Mouse (Mus musculus) brain, adult 2 months (tissue): Measurements from ENCODE around the gene Ralgapa1.
"Not testable (repeated sequence)": the region's sequence is repeated elsewhere in the genome, so short reads cannot be mapped to it uniquely, and the experiment has no call there.

Source experiments
- DNase-seq: peaks from one replicate; pipeline ENCODE4 v3.0.0; 2011; ENCODE audit warnings: low read depth, low spot score

Gene Ralgapa1

GRCm38 (mm10) chr12:55598887-55599561 lies 221.9 kb downstream of the Ralgapa1 start, which contains the start of gene Insm2:
Gene Insm2 (plus strand): TSS chr12:55599427.
- no peak for DNase-seq

- no peak for DNase-seq
Observed at GRCm38 (mm10) chr12:55598537-55598886, 222.5 kb downstream of the Ralgapa1 start.

GRCm38 (mm10) chr12:55586936-55587335 lies 234.0 kb downstream of the Ralgapa1 start:
- not testable (repeated sequence) for DNase-seq

- DNase-seq = no peak
Observed at GRCm38 (mm10) chr12:55573794-55574193, 247.2 kb downstream of the Ralgapa1 start.

GRCm38 (mm10) chr12:55573089-55573488 lies 247.9 kb downstream of the Ralgapa1 start:
- DNase-seq = no peak

- DNase-seq = peak; percentile 15
Observed at GRCm38 (mm10) chr12:55571661-55572060, 249.3 kb downstream of the Ralgapa1 start.

GRCm38 (mm10) chr12:55571181-55571580 lies 249.8 kb downstream of the Ralgapa1 start:
- DNase-seq = no peak

GRCm38 (mm10) chr12:55570646-55571045 lies 250.3 kb downstream of the Ralgapa1 start:
- no peak for DNase-seq

GRCm38 (mm10) chr12:55569676-55570075 lies 251.3 kb downstream of the Ralgapa1 start:
- DNase-seq = no peak

- DNase-seq = no peak
Observed at GRCm38 (mm10) chr12:55568466-55568865, 252.5 kb downstream of the Ralgapa1 start.

GRCm38 (mm10) chr12:55566837-55567236 lies 254.1 kb downstream of the Ralgapa1 start:
- no peak for DNase-seq

GRCm38 (mm10) chr12:55565867-55566266 lies 255.1 kb downstream of the Ralgapa1 start:
- no peak for DNase-seq

GRCm38 (mm10) chr12:55565206-55565605 lies 255.8 kb downstream of the Ralgapa1 start, which contains the start of gene Aldoart2:
Gene Aldoart2 (plus strand): TSS chr12:55565239.
- DNase-seq = no peak

GRCm38 (mm10) chr12:55564187-55564963 lies 256.6 kb downstream of the Ralgapa1 start:
- DNase-seq = no peak

- peak; percentile 61 for DNase-seq
Observed at GRCm38 (mm10) chr12:55563742-55564141, 257.2 kb downstream of the Ralgapa1 start.

GRCm38 (mm10) chr12:55560025-55560690 lies 260.8 kb downstream of the Ralgapa1 start:
- DNase-seq = no peak

- no peak for DNase-seq
Observed at GRCm38 (mm10) chr12:55559184-55559855, 261.6 kb downstream of the Ralgapa1 start.

- DNase-seq = peak; percentile 22
Observed at GRCm38 (mm10) chr12:55557866-55558265, 263.1 kb downstream of the Ralgapa1 start.

- DNase-seq = not testable (repeated sequence)
Observed at GRCm38 (mm10) chr12:55554901-55555300, 266.1 kb downstream of the Ralgapa1 start.
